Mouse (Mus musculus): ENCODE measurements around the gene Ackr4. TPM values are rescaled to one million over a fixed set of nuclear protein-coding genes. Genes with fewer than 3 reads are reported as not detected.

Gene Ackr4
- polyA plus RNA-seq, 1 experiment: 15.3 TPM

GRCm38 (mm10) chr9:104038266-104038665 lies 88.5 kb downstream of the Ackr4 start:
- no peak for DNase-seq
- Histone ChIP-seq H3K4me1 (ENCODE audit: control insufficient read depth, insufficient read depth, low read length) (no peaks in the 10 kb centered on the region), H3K4me3 (replicated peaks; ENCODE audit: extremely low read depth, low read depth, low read length) (no peak overlapping the region)
- TF ChIP-seq CTCF (IDR thresholded peaks at IDR 0.05; ENCODE audit: insufficient read depth, low read length) (no peak), POLR2A (IDR thresholded peaks at IDR 0.05; ENCODE audit: borderline replicate concordance, extremely low read depth, low read depth, low read length) (no peak)
- WGBS: 89% methylated on average over 13 of the region's 13 CpGs

- no peak overlapping the region for H3K4me3 ChIP-seq (replicated peaks; ENCODE audit: extremely low read depth, low read depth, low read length)
- peak; percentile 73 for DNase-seq
- peak; percentile 79 for TF ChIP-seq CTCF (IDR thresholded peaks at IDR 0.05; ENCODE audit: insufficient read depth, low read length)
- TF ChIP-seq POLR2A (IDR thresholded peaks at IDR 0.05; ENCODE audit: borderline replicate concordance, extremely low read depth, low read depth, low read length): no peak
- H3K4me1 ChIP-seq (ENCODE audit: control insufficient read depth, insufficient read depth, low read length): no peaks in the 10 kb centered on the region
- WGBS: 53% methylated on average over 24 of the region's 24 CpGs
Measured at GRCm38 (mm10) chr9:104035261-104036015, 91.3 kb downstream of the Ackr4 start.

GRCm38 (mm10) chr9:104034718-104035117 lies 92.0 kb downstream of the Ackr4 start:
- no peak for TF ChIP-seq POLR2A (IDR thresholded peaks at IDR 0.05; ENCODE audit: borderline replicate concordance, extremely low read depth, low read depth, low read length)
- no peak for TF ChIP-seq CTCF (IDR thresholded peaks at IDR 0.05; ENCODE audit: insufficient read depth, low read length)
- Histone ChIP-seq H3K4me1 (ENCODE audit: control insufficient read depth, insufficient read depth, low read length) (no peaks in the 10 kb centered on the region), H3K4me3 (replicated peaks; ENCODE audit: extremely low read depth, low read depth, low read length) (no peak overlapping the region)
- no peak for DNase-seq
- 79% methylated on average over 6 of the region's 6 CpGs for WGBS

- no peaks in the 10 kb centered on the region for H3K4me1 ChIP-seq (ENCODE audit: control insufficient read depth, insufficient read depth, low read length)
- no peak for TF ChIP-seq CTCF (IDR thresholded peaks at IDR 0.05; ENCODE audit: insufficient read depth, low read length)
- 78% methylated on average over 8 of the region's 8 CpGs for WGBS
- no peak overlapping the region for H3K4me3 ChIP-seq (replicated peaks; ENCODE audit: extremely low read depth, low read depth, low read length)
- DNase-seq: no peak
Measured at GRCm38 (mm10) chr9:104034231-104034630, 92.5 kb downstream of the Ackr4 start.

Other genes starting within 250 kb of the Ackr4 start
- gene Nphp3, start 124.4 kb downstream of the Ackr4 start, polyA plus RNA-seq (2012; rRNA removed): 8.4 and 9.1 TPM in 2 replicates
- gene Gm28305, start 86.3 kb downstream of the Ackr4 start, polyA plus RNA-seq (2012; rRNA removed): not detected in 2 replicates
- gene Uba5, start 63.8 kb downstream of the Ackr4 start, polyA plus RNA-seq (2012; rRNA removed): 13.5 and 19.2 TPM in 2 replicates
- 19.0 and 24.3 TPM in 2 replicates for gene Acad11, start 63.6 kb downstream of the Ackr4 start, polyA plus RNA-seq (2012; rRNA removed)
- gene Dnajc13, start 136.0 kb upstream of the Ackr4 start, polyA plus RNA-seq (2012; rRNA removed): 19.4 and 21.3 TPM in 2 replicates
- gene Acpp, start 210.8 kb upstream of the Ackr4 start, polyA plus RNA-seq (2012; rRNA removed): 2.5 and 4.4 TPM in 2 replicates

All from lung, adult 2 months (tissue).